Mouse (Mus musculus) CD4-positive, CD25-positive, alpha-beta regulatory T cell, adult 2 months (primary cell): Measurements from ENCODE around the gene Olfr715.
"Not testable (repeated sequence)": the region's sequence is repeated elsewhere in the genome, so short reads cannot be mapped to it uniquely, and the experiment has no call there.

ENCODE experiments used
- DNase-seq: peaks from one replicate; pipeline ENCODE4 v3.0.0-alpha.2; 2012; ENCODE audit warnings: low read depth, low spot score

The Olfr715 gene

DNA sequence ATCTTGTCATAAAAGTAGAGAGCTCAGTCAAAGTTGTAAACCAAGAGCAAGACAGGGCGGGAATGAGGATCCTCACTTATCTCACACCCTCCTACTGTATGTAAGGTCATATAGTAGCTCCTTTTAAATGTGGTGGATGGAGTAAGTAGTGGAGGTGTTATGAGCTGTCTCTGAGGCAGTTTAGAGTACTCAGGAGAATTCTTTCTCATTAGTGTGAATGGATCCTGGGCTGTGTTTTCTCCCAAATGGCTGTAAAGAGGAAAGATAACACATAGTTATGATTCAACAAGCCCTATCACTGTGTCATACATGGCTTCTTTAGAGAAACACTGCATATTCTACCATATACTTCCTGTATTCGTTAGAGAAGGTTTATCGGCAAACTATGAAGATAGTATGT is at the start of gene Olfr715:
Gene Olfr715, minus strand, starts transcription at position 101 of the 400 bp plus-strand sequence.
- DNase-seq, result not testable (repeated sequence)

DNA sequence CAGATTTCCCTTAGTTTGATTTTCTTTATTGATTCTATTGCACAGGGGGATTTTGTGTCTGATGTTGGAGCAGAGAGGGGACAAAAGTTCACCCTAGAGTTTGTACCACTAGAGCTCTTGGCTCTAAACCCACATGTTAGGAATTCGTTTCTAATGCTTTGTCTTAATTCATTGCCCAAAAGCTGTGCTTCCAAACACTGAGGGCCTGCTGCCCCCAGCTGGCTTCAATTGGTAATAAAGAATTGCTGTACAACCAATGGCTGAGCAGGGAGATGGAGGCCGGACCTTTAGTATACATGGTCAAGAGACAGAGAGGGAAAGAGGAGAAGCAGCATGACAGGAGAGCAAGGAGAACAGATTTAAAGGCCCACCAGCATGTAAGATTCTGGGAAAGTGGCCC is 49.5 kb upstream of the Olfr715 start:
- DNase-seq, result no peak

DNA sequence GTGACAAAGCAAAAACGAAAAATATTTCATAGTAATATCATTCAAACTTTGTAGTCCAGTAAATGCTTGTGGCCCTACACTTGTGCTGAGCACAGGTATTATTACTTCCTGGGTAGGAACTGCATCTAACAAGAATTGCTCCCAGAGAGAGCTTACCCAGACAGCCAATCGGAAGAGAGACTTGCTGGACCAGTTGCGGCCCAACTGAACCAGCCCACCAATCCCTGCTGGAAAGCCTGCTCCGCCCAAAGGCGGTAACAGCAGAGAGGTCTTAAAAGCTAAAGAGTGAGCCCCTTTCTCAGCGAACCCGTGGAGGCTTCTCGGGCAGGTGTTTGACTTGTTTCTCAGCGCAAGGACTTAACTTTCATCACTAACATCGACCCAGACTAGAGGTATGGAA is 35.8 kb upstream of the Olfr715 start, which contains the start of gene Nlrp14:
Gene Nlrp14, plus strand, starts transcription at position 301 of the 400 bp plus-strand sequence.
- no peak for DNase-seq

DNA sequence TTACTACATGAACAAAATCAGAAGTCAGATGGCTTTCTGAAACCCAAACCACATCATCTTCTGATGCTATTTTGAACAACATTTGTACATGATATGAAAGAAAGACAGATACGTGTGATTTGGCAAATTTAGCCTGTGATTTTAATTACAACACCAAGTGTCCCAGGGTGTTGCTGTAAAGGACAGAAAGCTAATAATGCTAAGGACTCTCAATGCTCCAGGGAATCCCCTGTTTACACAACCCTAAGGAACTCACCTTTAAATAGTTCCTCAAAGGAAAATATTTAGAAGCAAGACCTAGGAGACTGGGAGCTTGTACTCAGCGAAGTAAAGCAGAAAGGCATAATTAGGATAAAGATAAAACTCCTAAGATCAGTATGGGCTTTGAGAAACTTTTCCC is 7.1 kb upstream of the Olfr715 start, which contains the start of gene Olfr716:
Gene Olfr716, plus strand, starts transcription at position 301 of the 400 bp plus-strand sequence.
- DNase-seq, result not testable (repeated sequence)

DNA sequence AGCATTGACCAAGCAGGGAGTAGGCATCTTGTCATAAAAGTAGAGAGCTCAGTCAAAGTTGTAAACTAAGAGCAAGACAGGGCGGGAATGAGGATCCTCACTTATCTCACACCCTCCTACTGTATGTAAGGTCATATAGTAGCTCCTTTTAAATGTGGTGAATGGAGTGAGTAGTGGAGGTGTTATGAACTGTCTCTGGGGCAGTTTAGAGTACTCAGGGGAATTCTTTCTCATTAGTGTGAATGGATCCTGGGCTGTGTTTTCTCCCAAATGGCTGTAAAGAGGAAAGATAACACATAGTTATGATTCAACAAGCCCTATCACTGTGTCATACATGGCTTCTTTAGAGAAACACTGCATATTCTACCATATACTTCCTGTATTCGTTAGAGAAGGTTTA is 20.6 kb downstream of the Olfr715 start, which contains the start of gene Olfr715b:
Gene Olfr715b, minus strand, starts transcription at position 101 of the 400 bp plus-strand sequence.
- DNase-seq, result not testable (repeated sequence)

DNA sequence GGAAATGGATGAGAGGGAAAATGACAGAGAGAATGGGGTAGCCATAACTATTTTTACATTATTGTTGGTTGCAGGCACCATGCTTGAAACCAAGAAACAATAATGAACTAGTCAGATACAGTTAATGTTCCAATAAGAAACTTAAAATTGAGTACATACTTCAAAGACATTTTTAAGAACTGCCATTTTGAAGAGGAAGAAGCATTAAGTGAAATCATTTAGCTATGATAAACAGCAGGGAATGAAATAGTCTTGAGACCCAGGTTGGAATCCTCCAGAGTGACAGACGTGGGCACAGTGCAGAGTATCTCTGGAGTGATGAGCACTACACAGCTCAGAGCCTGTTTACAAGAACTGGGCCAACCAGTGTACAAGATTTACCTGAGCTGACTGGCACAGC is 38.0 kb downstream of the Olfr715 start, which contains the start of gene Olfr17:
Gene Olfr17, plus strand, starts transcription at position 301 of the 400 bp plus-strand sequence.
- no peak for DNase-seq
